Mouse (Mus musculus): ENCODE results near the gene Erich3. TPM values are rescaled to one million over a fixed set of nuclear protein-coding genes. Genes with fewer than 3 reads are reported as not detected.

Gene Erich3
- total and polyA plus RNA-seq, 3 experiments, result 0.11 TPM; not detected in 2

DNA sequence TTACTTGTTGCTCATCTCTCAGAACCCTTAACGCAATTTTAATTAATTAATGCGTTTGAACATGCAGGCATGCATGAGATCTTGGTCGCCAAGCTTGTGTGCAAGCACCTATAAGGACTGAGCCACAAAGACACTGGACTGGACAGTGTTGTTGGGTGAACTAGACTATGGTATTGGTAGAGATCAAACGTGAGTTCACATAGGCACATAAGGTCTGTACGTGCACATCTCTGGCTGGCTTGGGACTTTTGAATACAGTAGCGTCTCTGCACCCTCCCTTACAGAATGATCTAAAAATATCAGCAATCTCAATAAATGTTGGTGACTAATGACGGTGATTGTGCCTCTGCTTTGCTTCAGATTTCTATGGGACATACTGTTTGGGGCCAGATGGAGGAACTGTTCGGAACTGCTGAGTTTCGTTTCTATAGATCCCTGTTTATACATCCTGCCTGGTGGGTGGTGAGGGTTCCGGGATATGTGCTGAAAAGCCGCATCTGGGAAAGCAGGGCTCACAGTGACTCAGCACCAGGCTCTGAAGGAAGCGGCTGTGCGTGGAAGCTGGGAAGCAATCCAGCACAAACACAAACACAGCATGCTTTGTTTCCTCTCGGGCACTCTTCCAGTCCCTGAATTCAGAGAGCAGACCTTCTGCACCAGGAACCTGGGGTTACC lies 28.4 kb downstream of the Erich3 start:
- no peaks in the 10 kb centered on the region for H3K36me3 ChIP-seq (replicated peaks)
- DNase-seq (ENCODE audit: low spot score) (no peak), ATAC-seq (ENCODE audit: extremely low read depth, insufficient number of reproducible peaks, low FRiP score, poor library complexity, severe bottlenecking) (no peak)
- H3K4me1 ChIP-seq (ENCODE audit: insufficient read depth, low read depth, low read length), result no peaks in the 10 kb centered on the region
- no peak for TF ChIP-seq TAL1 (conservative IDR thresholded peaks at IDR 0.05; ENCODE audit: low read depth, low read length)
- no peak for TF ChIP-seq GATA1 (IDR thresholded peaks at IDR 0.05; ENCODE audit: borderline replicate concordance, low read length)
- no peak for TF ChIP-seq POLR2AphosphoS5 (IDR thresholded peaks at IDR 0.05; ENCODE audit: insufficient replicate concordance, low read depth, low read length)
- no peak for TF ChIP-seq CTCF (IDR thresholded peaks at IDR 0.05; ENCODE audit: low read depth, low read length)
- no peak for TF ChIP-seq GATA2 (IDR thresholded peaks at IDR 0.05; ENCODE audit: borderline replicate concordance, low read depth, low read length)
- H3K4me3 ChIP-seq (ENCODE audit: low read depth, low read length), result no peak overlapping the region
- H3K9me3 ChIP-seq (replicated peaks), result peaks cover 34% of the 10 kb centered on the region
- no peaks in the 10 kb centered on the region for H3K27me3 ChIP-seq (ENCODE audit: insufficient read depth, low read length)

DNA sequence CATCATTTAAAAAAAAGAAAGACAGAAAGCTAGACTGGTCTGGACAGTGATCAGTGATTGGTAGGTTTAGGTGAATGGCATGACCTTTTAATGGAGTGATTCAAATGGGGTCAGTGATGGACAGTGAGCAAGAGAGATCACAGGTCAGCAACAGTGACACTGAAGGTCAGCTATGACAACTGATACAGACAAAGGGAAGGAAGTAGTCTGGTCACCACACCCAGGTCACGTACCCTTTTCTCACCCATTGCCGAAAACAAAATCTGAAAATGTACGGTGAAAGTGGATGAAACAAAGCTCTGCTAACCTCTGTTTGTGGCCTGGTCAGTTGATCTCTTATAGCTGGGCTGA lies 28.9 kb downstream of the Erich3 start:
- no peak for TF ChIP-seq TAL1 (conservative IDR thresholded peaks at IDR 0.05; ENCODE audit: low read depth, low read length)
- TF ChIP-seq CTCF (IDR thresholded peaks at IDR 0.05; ENCODE audit: low read depth, low read length), result no peak
- TF ChIP-seq POLR2AphosphoS5 (IDR thresholded peaks at IDR 0.05; ENCODE audit: insufficient replicate concordance, low read depth, low read length), result no peak
- no peak for TF ChIP-seq GATA2 (IDR thresholded peaks at IDR 0.05; ENCODE audit: borderline replicate concordance, low read depth, low read length)
- TF ChIP-seq GATA1 (IDR thresholded peaks at IDR 0.05; ENCODE audit: borderline replicate concordance, low read length), result no peak
- no peaks in the 10 kb centered on the region for H3K36me3 ChIP-seq (replicated peaks)
- DNase-seq (ENCODE audit: low spot score) (no peak), ATAC-seq (ENCODE audit: extremely low read depth, insufficient number of reproducible peaks, low FRiP score, poor library complexity, severe bottlenecking) (no peak)
- H3K9me3 ChIP-seq (replicated peaks), result peaks cover 38% of the 10 kb centered on the region
- no peaks in the 10 kb centered on the region for H3K4me1 ChIP-seq (ENCODE audit: insufficient read depth, low read depth, low read length)
- no peak overlapping the region for H3K4me3 ChIP-seq (ENCODE audit: low read depth, low read length)
- no peaks in the 10 kb centered on the region for H3K27me3 ChIP-seq (ENCODE audit: insufficient read depth, low read length)

DNA sequence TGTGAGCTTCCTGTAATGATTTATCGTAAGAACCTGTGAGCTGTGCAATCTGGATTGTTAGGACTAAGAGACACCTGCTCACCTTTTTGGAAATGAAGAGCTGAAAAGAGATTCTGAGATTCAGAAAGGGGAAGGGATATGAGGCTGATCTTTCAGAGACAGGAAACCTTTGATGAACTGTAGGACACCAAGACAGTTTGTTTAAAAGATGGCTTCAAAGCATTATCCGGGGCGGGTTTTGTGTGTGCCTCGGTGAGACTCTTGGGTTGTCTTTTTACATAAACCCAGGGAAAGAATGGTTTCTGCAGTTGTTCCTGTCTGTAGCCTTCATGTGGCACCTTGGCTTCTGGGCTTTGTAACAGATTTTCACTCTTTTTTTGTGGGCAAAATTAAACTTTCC lies 30.2 kb downstream of the Erich3 start:
- TF ChIP-seq GATA2 (IDR thresholded peaks at IDR 0.05; ENCODE audit: borderline replicate concordance, low read depth, low read length) (no peak), GATA1 (IDR thresholded peaks at IDR 0.05; ENCODE audit: borderline replicate concordance, low read length) (no peak), CTCF (IDR thresholded peaks at IDR 0.05; ENCODE audit: low read depth, low read length) (no peak), TAL1 (conservative IDR thresholded peaks at IDR 0.05; ENCODE audit: low read depth, low read length) (no peak), POLR2AphosphoS5 (IDR thresholded peaks at IDR 0.05; ENCODE audit: insufficient replicate concordance, low read depth, low read length) (no peak)
- Histone ChIP-seq H3K27me3 (ENCODE audit: insufficient read depth, low read length) (no peaks in the 10 kb centered on the region), H3K4me1 (ENCODE audit: insufficient read depth, low read depth, low read length) (no peaks in the 10 kb centered on the region), H3K4me3 (ENCODE audit: low read depth, low read length) (no peak overlapping the region), H3K9me3 (replicated peaks) (peaks cover 38% of the 10 kb centered on the region), H3K36me3 (replicated peaks) (no peaks in the 10 kb centered on the region)
- DNase-seq (ENCODE audit: low spot score) (no peak), ATAC-seq (ENCODE audit: extremely low read depth, insufficient number of reproducible peaks, low FRiP score, poor library complexity, severe bottlenecking) (no peak)

DNA sequence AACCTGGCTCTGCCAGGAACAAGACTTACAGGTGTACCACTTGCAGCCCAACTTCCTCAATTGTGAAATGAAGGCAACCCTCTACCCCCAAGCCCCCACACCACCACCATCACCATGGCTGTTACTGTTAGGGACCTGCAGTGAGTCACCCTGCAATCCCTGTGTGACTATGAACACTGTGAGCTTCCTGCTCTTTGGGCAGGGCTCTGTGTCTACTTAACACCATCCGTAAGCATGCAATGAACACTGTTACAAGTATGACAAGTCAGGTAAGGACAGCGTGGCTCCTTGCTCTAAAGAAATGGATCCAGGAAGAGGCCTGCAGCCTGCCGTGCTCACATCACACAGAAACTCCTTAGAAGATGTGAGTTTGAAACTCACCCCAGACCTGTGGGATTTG lies 33.0 kb downstream of the Erich3 start:
- no peak for ATAC-seq (ENCODE audit: extremely low read depth, insufficient number of reproducible peaks, low FRiP score, poor library complexity, severe bottlenecking)
- H3K27me3 ChIP-seq (ENCODE audit: insufficient read depth, low read length), result no peaks in the 10 kb centered on the region

DNA sequence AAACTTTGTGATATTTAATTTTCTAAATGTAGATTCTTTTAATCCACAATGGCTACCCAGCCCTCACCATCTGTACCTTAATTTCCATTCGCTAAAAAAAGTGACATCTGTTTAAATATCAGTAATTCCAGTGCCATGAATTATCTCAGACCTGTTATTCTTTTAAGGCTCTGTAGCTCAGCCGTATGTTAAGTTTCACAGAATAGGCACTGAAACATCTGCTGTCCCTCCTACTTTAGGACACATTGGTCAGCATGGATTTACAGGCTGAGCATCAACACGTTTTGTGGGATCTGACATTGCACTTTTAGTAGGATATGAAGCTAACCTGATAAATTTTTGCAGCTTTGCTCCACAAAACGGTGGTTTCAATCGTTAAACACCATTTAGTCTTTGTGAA lies 35.2 kb downstream of the Erich3 start:
- H3K36me3 ChIP-seq (replicated peaks), result no peaks in the 10 kb centered on the region
- TF ChIP-seq GATA2 (IDR thresholded peaks at IDR 0.05; ENCODE audit: borderline replicate concordance, low read depth, low read length), result no peak
- no peak for TF ChIP-seq GATA1 (IDR thresholded peaks at IDR 0.05; ENCODE audit: borderline replicate concordance, low read length)
- no peak for TF ChIP-seq TAL1 (conservative IDR thresholded peaks at IDR 0.05; ENCODE audit: low read depth, low read length)
- no peak for TF ChIP-seq POLR2AphosphoS5 (IDR thresholded peaks at IDR 0.05; ENCODE audit: insufficient replicate concordance, low read depth, low read length)
- no peak for TF ChIP-seq CTCF (IDR thresholded peaks at IDR 0.05; ENCODE audit: low read depth, low read length)
- no peaks in the 10 kb centered on the region for H3K27me3 ChIP-seq (ENCODE audit: insufficient read depth, low read length)
- no peaks in the 10 kb centered on the region for H3K4me1 ChIP-seq (ENCODE audit: insufficient read depth, low read depth, low read length)
- DNase-seq (ENCODE audit: low spot score) (no peak), ATAC-seq (ENCODE audit: extremely low read depth, insufficient number of reproducible peaks, low FRiP score, poor library complexity, severe bottlenecking) (no peak)
- no peak overlapping the region for H3K4me3 ChIP-seq (ENCODE audit: low read depth, low read length)
- H3K9me3 ChIP-seq (replicated peaks), result peaks cover 32% of the 10 kb centered on the region

More for the DNA sequence above, 33.0 kb downstream of the Erich3 start:
- no peak overlapping the region for H3K4me3 ChIP-seq (ENCODE audit: low read depth, low read length)
- H3K9me3 ChIP-seq (replicated peaks), result peaks cover 40% of the 10 kb centered on the region
- no peak for TF ChIP-seq TAL1 (conservative IDR thresholded peaks at IDR 0.05; ENCODE audit: low read depth, low read length)
- TF ChIP-seq GATA1 (IDR thresholded peaks at IDR 0.05; ENCODE audit: borderline replicate concordance, low read length), result no peak
- no peak for TF ChIP-seq CTCF (IDR thresholded peaks at IDR 0.05; ENCODE audit: low read depth, low read length)
- TF ChIP-seq POLR2AphosphoS5 (IDR thresholded peaks at IDR 0.05; ENCODE audit: insufficient replicate concordance, low read depth, low read length), result no peak
- no peak for TF ChIP-seq GATA2 (IDR thresholded peaks at IDR 0.05; ENCODE audit: borderline replicate concordance, low read depth, low read length)
- no peaks in the 10 kb centered on the region for H3K4me1 ChIP-seq (ENCODE audit: insufficient read depth, low read depth, low read length)
- no peak for DNase-seq (ENCODE audit: low spot score)
- no peaks in the 10 kb centered on the region for H3K36me3 ChIP-seq (replicated peaks)

DNA sequence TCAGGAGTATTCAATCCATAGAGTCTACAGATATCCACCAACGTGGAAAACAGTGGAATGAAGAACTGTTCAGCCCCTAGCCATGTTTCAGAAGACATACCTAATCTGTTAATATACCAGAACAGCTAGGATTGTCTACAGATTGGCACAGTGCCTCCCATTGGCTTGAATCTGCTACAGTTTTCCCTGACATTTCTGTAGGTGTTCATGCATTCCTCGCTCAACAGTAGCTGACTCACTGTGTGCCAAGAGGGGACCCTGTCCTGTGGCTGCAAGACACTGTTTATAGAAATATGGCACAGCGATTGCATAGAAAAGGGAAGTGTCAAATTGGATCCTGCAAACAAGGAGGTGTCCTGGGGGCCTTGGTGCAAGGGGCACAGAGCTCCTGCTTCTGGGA lies 36.6 kb downstream of the Erich3 start:
- no peak overlapping the region for H3K4me3 ChIP-seq (ENCODE audit: low read depth, low read length)
- no peak for TF ChIP-seq TAL1 (conservative IDR thresholded peaks at IDR 0.05; ENCODE audit: low read depth, low read length)
- TF ChIP-seq CTCF (IDR thresholded peaks at IDR 0.05; ENCODE audit: low read depth, low read length), result no peak
- TF ChIP-seq GATA1 (IDR thresholded peaks at IDR 0.05; ENCODE audit: borderline replicate concordance, low read length), result no peak
- no peak for TF ChIP-seq POLR2AphosphoS5 (IDR thresholded peaks at IDR 0.05; ENCODE audit: insufficient replicate concordance, low read depth, low read length)
- no peak for TF ChIP-seq GATA2 (IDR thresholded peaks at IDR 0.05; ENCODE audit: borderline replicate concordance, low read depth, low read length)
- peaks cover 37% of the 10 kb centered on the region for H3K9me3 ChIP-seq (replicated peaks)
- no peak for DNase-seq (ENCODE audit: low spot score)
- ATAC-seq (ENCODE audit: extremely low read depth, insufficient number of reproducible peaks, low FRiP score, poor library complexity, severe bottlenecking), result no peak
- H3K27me3 ChIP-seq (ENCODE audit: insufficient read depth, low read length), result no peaks in the 10 kb centered on the region
- H3K36me3 ChIP-seq (replicated peaks), result no peaks in the 10 kb centered on the region
- H3K4me1 ChIP-seq (ENCODE audit: insufficient read depth, low read depth, low read length), result no peaks in the 10 kb centered on the region
